Mouse (Mus musculus) neural tube, embryonic 15.5 days (tissue): ENCODE measurements at regions not wholly inside any gene's neighbourhood (a gene's known extent, or its start where the extent isn't known, plus 50 kb on each side); places are given as distances from the start of the nearest gene placed in this dataset.
A peak's percentile ranks its signal among the peaks of the same experiment; 100 is the strongest.

Experiments used
- ATAC-seq: fragments of 200-750 bp; cut with Nextera tagmentation; 2 replicates; pipeline ENCODE4 v1.8.0; 2017; ENCODE audit warnings: mild to moderate bottlenecking, moderate TSS enrichment, moderate library complexity; ENCODE audit not compliant: low FRiP score
- H3K27ac ChIP-seq: fragments of 300-500 bp; sonication (generic); replicated peaks from 2 replicates; pipeline ENCODE4 v1.5.1; 2015; ENCODE audit warnings: mild to moderate bottlenecking, inconsistent platforms
- H3K27me3 ChIP-seq: fragments of 300-500 bp; sonication (generic); replicated peaks from 2 replicates; pipeline ENCODE4 v1.6.1; 2015; ENCODE audit warnings: inconsistent platforms
- H3K36me3 ChIP-seq: fragments of 300-500 bp; sonication (generic); 2 replicates; pipeline ENCODE4 v1.6.1; 2015; ENCODE audit warnings: inconsistent platforms
- H3K4me1 ChIP-seq: fragments of 300-500 bp; sonication (generic); 2 replicates; pipeline ENCODE4 v1.6.1; 2015; ENCODE audit warnings: inconsistent platforms
- H3K4me2 ChIP-seq: fragments of 300-500 bp; sonication (generic); 2 replicates; pipeline ENCODE4 v1.6.1; 2015; ENCODE audit warnings: inconsistent platforms, mild to moderate bottlenecking, moderate library complexity
- H3K4me3 ChIP-seq: fragments of 300-500 bp; sonication (generic); replicated peaks from 2 replicates; pipeline ENCODE4 v1.5.1; 2015; ENCODE audit warnings: mild to moderate bottlenecking, inconsistent platforms
- H3K9ac ChIP-seq: fragments of 300-500 bp; sonication (generic); replicated peaks from 2 replicates; pipeline ENCODE4 v1.6.1; 2015; ENCODE audit warnings: mild to moderate bottlenecking, inconsistent platforms
- H3K9me3 ChIP-seq: fragments of 300-500 bp; sonication (generic); replicated peaks from 2 replicates; pipeline ENCODE4 v1.6.1; 2016; ENCODE audit warnings: inconsistent platforms
- WGBS: fragments of 180-500 bp; shearing (Covaris S2); methylation state at CpG from one replicate; pipeline ENCODE4 v1.1.7; 2015; ENCODE audit warnings: mixed read lengths; 5-methylcytosine and 5-hydroxymethylcytosine counted together

DNA sequence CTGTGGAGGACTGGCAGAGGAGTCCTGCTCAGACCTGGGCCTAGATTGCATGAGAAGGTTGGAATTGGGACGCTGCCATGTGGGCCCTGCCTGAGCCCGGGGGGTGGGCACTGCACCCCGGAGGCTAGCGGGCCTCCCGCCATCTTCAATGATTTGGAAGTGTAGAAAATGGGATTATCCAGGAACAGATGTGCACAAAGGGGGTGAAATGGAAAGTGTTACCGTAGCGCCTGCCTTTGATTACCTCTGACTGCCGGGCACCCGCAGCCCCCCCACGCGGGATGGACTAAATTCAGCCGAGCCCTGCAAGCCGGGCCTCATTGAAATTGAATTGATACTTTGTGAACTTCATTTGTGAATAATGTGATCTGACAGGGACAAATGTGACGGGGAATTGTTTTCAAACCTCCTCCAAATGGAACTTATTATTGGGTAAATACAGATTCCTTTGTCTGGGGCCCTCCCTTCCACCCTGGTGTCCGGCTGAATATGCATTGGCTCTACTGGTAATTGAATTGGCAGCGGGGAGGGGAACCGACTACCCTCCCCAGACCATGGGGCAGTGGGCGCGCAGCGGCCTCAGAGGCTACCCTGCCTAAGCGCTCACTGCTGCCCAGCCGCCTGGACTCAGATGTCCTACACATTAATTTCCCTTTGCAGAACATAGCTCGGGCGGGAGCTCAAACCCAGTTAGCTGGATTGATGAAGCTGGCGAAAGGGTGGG is 77.9 kb upstream of the Nkx1-1 start:
- Histone ChIP-seq H3K4me1 (peaks cover 14% of the 10 kb centered on the region), H3K4me2 (peak overlapping the region; percentile 47), H3K4me3 (no peak overlapping the region), H3K36me3 (no peaks in the 10 kb centered on the region), H3K27me3 (peaks cover 57% of the 10 kb centered on the region), H3K9ac (no peak overlapping the region; the same call in 1 of the 2 replicates), H3K9me3 (no peaks in the 10 kb centered on the region), H3K27ac (no peak overlapping the region)
- 35% methylated on average over 25 of the region's 25 CpGs for WGBS
- ATAC-seq = no peak

DNA sequence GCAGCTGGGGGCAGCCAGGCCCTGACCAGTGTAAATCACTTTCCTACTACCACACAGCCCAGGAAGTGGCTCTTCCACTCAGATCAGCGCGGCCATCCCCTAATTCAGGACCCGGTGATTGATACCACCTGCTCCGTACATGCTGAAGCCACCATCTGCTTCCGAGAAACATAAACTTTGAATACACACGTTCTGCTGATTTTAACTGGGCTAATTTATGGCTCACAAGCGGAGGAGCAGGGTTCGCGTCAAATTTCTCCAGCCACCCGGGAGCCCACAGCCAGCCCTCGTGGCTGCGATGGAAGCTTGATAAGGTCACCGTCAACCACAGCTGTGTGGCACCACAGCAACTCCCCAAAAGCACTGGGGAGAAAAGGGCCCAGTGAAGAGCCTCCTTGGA is 72.0 kb upstream of the Nkx1-1 start:
- no peak for ATAC-seq
- 19% methylated on average over 13 of the region's 13 CpGs for WGBS

DNA sequence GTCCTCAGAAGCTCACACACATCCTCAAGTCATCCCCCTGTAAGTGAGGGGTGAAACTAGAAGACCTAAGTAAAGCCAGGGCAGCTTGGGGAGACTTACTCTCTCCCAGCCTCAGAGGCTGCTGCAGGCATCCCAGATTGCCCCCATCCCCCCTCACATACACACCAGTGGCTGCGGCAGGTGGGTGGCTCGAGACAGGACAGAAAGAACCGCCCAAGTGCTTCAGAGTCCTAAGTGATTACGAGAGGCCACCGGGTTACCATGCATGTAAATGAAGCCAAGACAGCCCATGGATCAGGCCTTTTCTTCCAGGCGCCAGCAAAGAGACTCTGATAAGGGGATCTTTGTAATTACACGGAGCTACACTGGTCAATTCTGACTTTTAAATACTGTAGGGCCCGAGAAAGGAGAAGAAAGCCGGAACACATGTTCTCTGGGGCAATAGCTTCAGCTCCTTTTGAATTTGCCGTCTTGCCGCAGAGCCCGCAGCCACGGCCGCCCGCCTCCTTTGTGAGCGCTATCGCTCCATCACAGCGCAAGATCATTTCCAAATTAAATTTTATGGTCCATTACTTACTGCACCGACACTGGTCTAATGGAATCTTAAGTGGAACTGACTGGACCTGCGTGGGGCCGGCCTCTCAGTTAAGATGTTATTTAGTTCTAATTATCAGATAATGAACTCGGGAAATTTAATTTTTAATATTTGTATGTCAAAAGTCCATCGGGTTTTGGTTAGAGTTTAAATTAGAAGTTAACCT is 68.1 kb upstream of the Nkx1-1 start:
- H3K9ac ChIP-seq = no peak overlapping the region
- H3K4me2 ChIP-seq = peak overlapping the region; percentile 11; the same call in 1 of the 2 replicates
- peaks cover 24% of the 10 kb centered on the region for H3K4me1 ChIP-seq
- WGBS = 17% methylated on average over 23 of the region's 23 CpGs
- no peaks in the 10 kb centered on the region for H3K9me3 ChIP-seq
- no peaks in the 10 kb centered on the region for H3K36me3 ChIP-seq
- no peak overlapping the region for H3K27ac ChIP-seq
- no peak overlapping the region for H3K4me3 ChIP-seq
- ATAC-seq = no peak
- H3K27me3 ChIP-seq = peaks cover 75% of the 10 kb centered on the region

More for the DNA sequence above, 72.0 kb upstream of the Nkx1-1 start:
- H3K9me3 ChIP-seq = no peaks in the 10 kb centered on the region
- no peak overlapping the region for H3K27ac ChIP-seq
- no peak overlapping the region for H3K4me3 ChIP-seq
- H3K36me3 ChIP-seq = no peaks in the 10 kb centered on the region
- peaks cover 59% of the 10 kb centered on the region for H3K27me3 ChIP-seq
- H3K4me2 ChIP-seq = no peak overlapping the region
- no peak overlapping the region for H3K9ac ChIP-seq
- peaks cover 22% of the 10 kb centered on the region for H3K4me1 ChIP-seq

DNA sequence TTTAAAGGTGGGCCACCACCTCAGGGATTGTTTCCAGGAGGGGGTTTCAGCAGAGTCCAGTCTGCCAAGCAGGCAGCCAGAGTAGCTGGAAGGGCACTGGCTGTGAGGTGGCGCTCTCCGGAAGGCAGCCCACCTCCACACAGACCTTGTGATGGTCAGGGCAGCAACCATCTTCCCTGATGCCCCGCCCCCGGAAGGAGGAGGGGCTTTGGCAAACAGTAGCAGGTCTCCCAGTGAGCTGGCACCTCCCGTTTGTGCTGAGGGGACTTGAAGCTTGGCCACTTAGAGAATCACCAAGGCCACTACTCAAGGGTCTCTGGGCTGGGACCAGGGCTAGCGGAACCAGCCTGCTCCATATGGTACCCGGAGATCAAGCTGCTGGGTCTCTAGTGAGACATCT is 67.4 kb upstream of the Nkx1-1 start:
- Histone ChIP-seq H3K9me3 (no peaks in the 10 kb centered on the region), H3K36me3 (no peaks in the 10 kb centered on the region), H3K9ac (no peak overlapping the region), H3K4me2 (no peak overlapping the region), H3K27ac (no peak overlapping the region), H3K4me1 (peaks cover 26% of the 10 kb centered on the region), H3K4me3 (no peak overlapping the region), H3K27me3 (peaks cover 72% of the 10 kb centered on the region)
- ATAC-seq = no peak
- WGBS = 46% methylated on average over 7 of the region's 7 CpGs

DNA sequence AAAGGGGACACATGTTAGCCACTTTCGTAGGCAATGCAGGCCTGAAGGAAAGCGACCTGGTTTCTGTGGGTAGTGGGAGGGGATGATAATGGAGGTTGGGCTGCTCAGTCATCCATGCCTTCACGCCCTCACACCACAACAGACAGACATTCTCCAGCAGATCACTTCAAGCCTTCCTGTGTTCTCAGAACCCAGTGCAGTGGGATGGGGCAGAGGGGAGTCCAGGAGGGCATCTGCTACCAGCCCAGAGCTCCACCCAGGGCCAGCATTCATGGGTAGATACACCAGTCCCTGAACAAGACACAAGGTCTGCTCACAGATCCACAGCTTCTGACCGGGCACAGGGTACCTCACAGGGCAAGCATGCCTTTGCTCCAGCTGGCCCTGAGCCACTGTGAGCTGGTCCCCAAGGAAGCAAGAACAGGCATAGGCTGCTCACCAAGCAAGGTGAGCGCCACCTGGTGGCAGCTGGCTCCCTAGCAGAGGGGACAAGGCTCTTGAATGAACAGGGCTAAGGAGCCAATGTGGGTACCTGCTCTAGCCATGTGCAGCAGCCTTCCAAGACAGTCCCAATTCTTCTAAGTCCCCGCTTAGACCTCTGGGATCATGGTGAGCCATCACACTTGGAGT is 62.2 kb upstream of the Nkx1-1 start:
- no peak overlapping the region for H3K27ac ChIP-seq
- no peak overlapping the region for H3K9ac ChIP-seq
- no peak overlapping the region for H3K4me3 ChIP-seq
- no peak overlapping the region for H3K4me2 ChIP-seq
- H3K27me3 ChIP-seq = peaks cover 58% of the 10 kb centered on the region
- peak; percentile 85 for ATAC-seq
- no peaks in the 10 kb centered on the region for H3K9me3 ChIP-seq
- H3K36me3 ChIP-seq = no peaks in the 10 kb centered on the region
- 11% methylated on average over 6 of the region's 6 CpGs for WGBS
- peaks cover 18% of the 10 kb centered on the region for H3K4me1 ChIP-seq

DNA sequence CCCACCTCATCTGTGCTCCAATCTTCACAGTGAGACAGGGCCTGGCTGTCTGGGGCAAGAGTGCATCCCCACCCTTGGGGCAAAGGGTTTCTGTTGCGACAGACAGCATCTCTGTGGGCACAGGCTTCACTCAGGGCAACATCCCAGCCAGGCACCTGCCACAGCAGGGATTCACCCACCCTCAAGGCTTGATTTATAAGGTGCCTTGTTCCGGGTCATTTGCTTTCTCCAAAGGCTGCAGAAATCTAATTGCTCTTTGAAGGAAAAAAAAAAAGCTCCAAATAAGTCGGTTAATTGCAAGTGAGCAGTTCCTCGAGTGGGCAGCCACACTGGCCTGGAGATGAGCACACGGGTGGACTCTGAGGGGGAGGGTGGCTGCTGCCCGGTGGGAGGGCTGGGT is 61.5 kb upstream of the Nkx1-1 start:
- H3K27me3 ChIP-seq = peaks cover 52% of the 10 kb centered on the region
- ATAC-seq = no peak
- H3K4me2 ChIP-seq = no peak overlapping the region

DNA sequence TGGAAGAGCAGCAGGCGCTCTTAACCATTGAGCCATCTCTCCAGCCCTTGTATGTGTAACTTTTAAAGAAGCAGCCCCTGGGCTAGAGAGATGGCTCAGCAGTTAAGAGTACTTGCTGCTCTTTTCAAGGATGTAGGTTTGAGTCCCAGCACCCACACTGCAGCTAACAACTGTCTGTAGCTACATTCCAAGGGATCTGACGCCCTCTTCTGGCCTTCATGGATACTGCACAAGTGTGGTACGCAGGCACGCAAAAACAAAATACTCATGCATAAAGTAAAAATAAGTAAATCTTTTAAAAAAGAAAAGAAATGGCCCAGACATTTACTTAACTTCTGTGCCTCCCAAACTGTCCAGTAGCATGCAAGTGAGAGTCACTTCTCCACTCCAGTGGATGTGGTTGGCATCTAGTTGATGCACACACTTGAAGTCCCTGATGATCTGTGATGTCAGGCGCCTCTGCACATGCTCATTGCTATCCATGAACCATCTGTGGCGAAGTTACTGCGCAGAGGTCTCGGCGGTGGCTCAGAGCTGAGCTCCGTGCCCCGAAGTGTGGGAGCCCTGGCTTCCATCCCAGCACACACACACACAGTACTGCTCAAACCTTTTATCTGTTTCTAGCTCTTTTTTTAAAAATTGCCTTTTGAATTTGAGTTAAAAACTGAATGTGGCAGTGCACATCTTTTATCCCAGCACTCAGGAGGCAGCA is 59.0 kb upstream of the Nkx1-1 start:
- Histone ChIP-seq H3K36me3 (no peaks in the 10 kb centered on the region), H3K4me1 (peaks cover 22% of the 10 kb centered on the region), H3K4me3 (no peak overlapping the region), H3K4me2 (no peak overlapping the region), H3K9me3 (no peaks in the 10 kb centered on the region), H3K9ac (no peak overlapping the region), H3K27me3 (peaks cover 40% of the 10 kb centered on the region), H3K27ac (no peak overlapping the region)
- WGBS = 81% methylated on average over 11 of the region's 11 CpGs
- no peak for ATAC-seq

More for the DNA sequence above, 61.5 kb upstream of the Nkx1-1 start:
- 10% methylated on average over 6 of the region's 6 CpGs for WGBS
- no peaks in the 10 kb centered on the region for H3K36me3 ChIP-seq
- no peak overlapping the region for H3K27ac ChIP-seq
- H3K9me3 ChIP-seq = no peaks in the 10 kb centered on the region
- H3K9ac ChIP-seq = no peak overlapping the region; the same call in 1 of the 2 replicates
- H3K4me3 ChIP-seq = no peak overlapping the region
- peaks cover 14% of the 10 kb centered on the region for H3K4me1 ChIP-seq

DNA sequence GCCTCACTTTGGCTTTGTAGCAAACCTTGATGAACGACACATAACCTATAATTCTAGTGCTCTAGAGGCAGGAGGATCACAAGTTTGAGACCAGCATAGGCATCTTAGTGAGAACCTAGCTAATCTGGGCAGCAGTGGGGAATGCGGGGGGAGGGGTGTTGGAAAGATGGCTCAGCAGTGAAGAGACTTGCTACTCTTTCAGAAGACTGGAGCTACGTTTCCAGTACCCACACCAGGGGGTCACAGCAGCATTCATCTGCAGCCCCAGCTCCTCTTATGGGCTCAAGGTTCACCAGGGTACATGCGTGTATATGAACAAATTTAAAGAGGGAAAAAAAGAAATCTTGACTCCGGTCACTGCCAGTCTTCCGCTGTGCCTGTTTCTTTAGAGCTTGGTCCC is 55.5 kb upstream of the Nkx1-1 start:
- Histone ChIP-seq H3K4me2 (no peak overlapping the region), H3K4me3 (no peak overlapping the region), H3K27ac (no peak overlapping the region), H3K36me3 (no peaks in the 10 kb centered on the region), H3K4me1 (peaks cover 8% of the 10 kb centered on the region), H3K9ac (no peak overlapping the region), H3K9me3 (no peaks in the 10 kb centered on the region), H3K27me3 (peaks cover 48% of the 10 kb centered on the region)
- no peak for ATAC-seq
- WGBS = 82% methylated on average over 6 of the region's 6 CpGs

DNA sequence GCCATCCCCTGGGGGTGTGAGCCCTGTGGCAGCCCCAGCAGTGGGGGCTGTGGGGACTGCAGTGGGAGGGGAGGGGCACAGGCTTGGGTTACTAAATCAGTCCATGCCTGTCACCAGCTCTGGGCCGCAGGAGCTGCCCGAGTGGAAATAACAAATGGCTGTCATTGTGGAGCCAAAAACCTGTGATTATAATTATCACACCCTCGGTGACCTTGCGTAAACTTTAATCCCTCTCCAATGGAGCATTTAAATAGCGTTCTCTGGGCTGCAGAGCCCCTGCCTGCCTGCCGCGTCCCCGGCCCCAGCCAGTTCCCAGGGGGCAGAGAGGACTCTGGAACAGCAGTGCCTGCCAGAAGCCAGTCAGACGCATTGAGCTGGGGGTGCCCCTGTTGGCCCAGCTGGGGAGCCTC is 54.4 kb upstream of the Nkx1-1 start:
- H3K4me1 ChIP-seq = peaks cover 8% of the 10 kb centered on the region
- ATAC-seq = no peak
- H3K27ac ChIP-seq = no peak overlapping the region
- 7% methylated on average over 9 of the region's 9 CpGs for WGBS
- H3K4me2 ChIP-seq = no peak overlapping the region
- no peaks in the 10 kb centered on the region for H3K9me3 ChIP-seq
- H3K4me3 ChIP-seq = no peak overlapping the region
- H3K27me3 ChIP-seq = peaks cover 53% of the 10 kb centered on the region
- H3K36me3 ChIP-seq = no peaks in the 10 kb centered on the region
- H3K9ac ChIP-seq = no peak overlapping the region

DNA sequence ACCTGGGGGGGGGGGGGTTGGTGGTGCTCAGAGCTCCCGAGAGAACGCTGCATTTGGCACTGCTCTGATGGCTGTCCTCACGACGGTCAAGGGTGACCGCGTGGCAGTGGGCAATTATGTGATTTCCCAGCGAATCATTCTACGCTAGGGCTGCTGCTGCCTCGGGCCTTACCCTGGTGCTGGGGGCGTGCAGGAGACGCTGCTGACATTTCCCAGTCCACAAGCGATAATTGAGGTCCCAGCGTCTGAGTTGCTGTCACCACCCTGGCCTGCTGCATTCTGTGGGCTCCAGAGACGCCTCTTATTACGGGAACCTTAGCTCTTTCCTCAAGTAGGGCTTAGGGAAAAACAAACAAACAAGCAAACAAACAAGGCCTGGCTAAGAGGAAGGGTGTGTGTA is 52.0 kb upstream of the Nkx1-1 start:
- Histone ChIP-seq H3K36me3 (no peaks in the 10 kb centered on the region), H3K9ac (no peak overlapping the region), H3K9me3 (no peaks in the 10 kb centered on the region), H3K4me1 (peaks cover 17% of the 10 kb centered on the region), H3K4me2 (no peak overlapping the region), H3K27ac (no peak overlapping the region), H3K4me3 (no peak overlapping the region), H3K27me3 (peaks cover 44% of the 10 kb centered on the region)
- WGBS = 64% methylated on average over 15 of the region's 15 CpGs
- ATAC-seq = no peak
